Mouse (Mus musculus) layer of hippocampus, adult 2 months (tissue): ENCODE results near the gene Col6a3. TPM values are rescaled to one million over a fixed set of nuclear protein-coding genes. Genes with fewer than 3 reads are reported as not detected.

Experiments
- DNase-seq, 2 experiments: peaks; one replicate each; pipeline ENCODE4 v3.0.0; 2022; ENCODE audit warnings: low spot score in 2 of 2
- H3K27ac ChIP-seq: fragments of 200-600 bp; 2 replicates; pipeline ENCODE4 v1.8.1; 2022
- H3K4me3 ChIP-seq: fragments of 200-600 bp; 2 replicates; pipeline ENCODE4 v1.8.1; 2022; ENCODE audit warnings: mild to moderate bottlenecking
- CTCF ChIP-seq: fragments of 200-600 bp; conservative IDR thresholded peaks from 2 replicates; pipeline ENCODE4 v1.8.1; 2022; ENCODE audit warnings: antibody characterized with exemption, mild to moderate bottlenecking, moderate library complexity
- total RNA-seq, 2 experiments: library from RNA; stranded (reverse); gene quantifications; 2 replicates each; pipeline ENCODE4 v1.2.3; 2021

Gene Col6a3
- total RNA-seq, 2 experiments from 2014 or later: 3.4 to 4.0 TPM

- Histone ChIP-seq H3K27ac (no peak overlapping the region), H3K4me3 (no peak overlapping the region)
- peak in 1 of 2 experiments; percentile 0 for DNase-seq
- TF ChIP-seq CTCF: no peak
Measured at GRCm38 (mm10) chr1:90775477-90776241, 68.1 kb downstream of the Col6a3 start.

GRCm38 (mm10) chr1:90771172-90771571, 72.6 kb downstream of the Col6a3 start:
- TF ChIP-seq CTCF: no peak
- DNase-seq: no peak
- Histone ChIP-seq H3K27ac (no peak overlapping the region), H3K4me3 (no peak overlapping the region)

- H3K4me3 ChIP-seq: no peak overlapping the region
- H3K27ac ChIP-seq: no peak overlapping the region
- no peak for TF ChIP-seq CTCF
- no peak for DNase-seq
Measured at GRCm38 (mm10) chr1:90770027-90770426, 73.7 kb downstream of the Col6a3 start.

- no peak for TF ChIP-seq CTCF
- DNase-seq: no peak
- H3K27ac ChIP-seq: no peak overlapping the region
- no peak overlapping the region for H3K4me3 ChIP-seq
Measured at GRCm38 (mm10) chr1:90769301-90769700, 74.5 kb downstream of the Col6a3 start.

GRCm38 (mm10) chr1:90758091-90758673, 85.6 kb downstream of the Col6a3 start:
- DNase-seq: no peak
- TF ChIP-seq CTCF: no peak
- H3K27ac ChIP-seq: no peak overlapping the region
- H3K4me3 ChIP-seq: no peak overlapping the region

- peak overlapping the region; percentile 6; the same call in 1 of the 2 replicates for H3K4me3 ChIP-seq
- DNase-seq: peak; percentile 23 to 29
- no peak for TF ChIP-seq CTCF
- peak overlapping the region; percentile 32; the same call in 1 of the 2 replicates for H3K27ac ChIP-seq
Measured at GRCm38 (mm10) chr1:90753869-90754563, 89.8 kb downstream of the Col6a3 start.

GRCm38 (mm10) chr1:90751221-90751620, 92.5 kb downstream of the Col6a3 start:
- no peak overlapping the region for H3K4me3 ChIP-seq
- peak in 1 of 2 experiments; percentile 17 for DNase-seq
- H3K27ac ChIP-seq: no peak overlapping the region
- TF ChIP-seq CTCF: no peak

- H3K4me3 ChIP-seq: no peak overlapping the region
- no peak overlapping the region for H3K27ac ChIP-seq
- DNase-seq: no peak
- no peak for TF ChIP-seq CTCF
Measured at GRCm38 (mm10) chr1:90750169-90750568, 93.6 kb downstream of the Col6a3 start.

GRCm38 (mm10) chr1:90748544-90748943, 95.2 kb downstream of the Col6a3 start:
- no peak for TF ChIP-seq CTCF
- Histone ChIP-seq H3K4me3 (no peak overlapping the region), H3K27ac (no peak overlapping the region)
- DNase-seq: peak; percentile 36 to 39

- H3K27ac ChIP-seq: peak overlapping the region; percentile 86
- DNase-seq: peak; percentile 17 to 38
- TF ChIP-seq CTCF: no peak
- peak overlapping the region; percentile 55 for H3K4me3 ChIP-seq
Measured at GRCm38 (mm10) chr1:90743941-90744386, 99.8 kb downstream of the Col6a3 start.

- no peak overlapping the region for H3K4me3 ChIP-seq
- H3K27ac ChIP-seq: no peak overlapping the region
- DNase-seq: no peak
- TF ChIP-seq CTCF: no peak
Measured at GRCm38 (mm10) chr1:90743445-90743844, 100.3 kb downstream of the Col6a3 start.

GRCm38 (mm10) chr1:90742641-90743040, 101.1 kb downstream of the Col6a3 start:
- no peak for TF ChIP-seq CTCF
- Histone ChIP-seq H3K27ac (no peak overlapping the region), H3K4me3 (no peak overlapping the region)
- no peak for DNase-seq
